Mouse (Mus musculus) CH12.LX (cell line): ENCODE measurements around the gene Ktn1.

Experiments
- CTCF ChIP-seq, 2 experiments: IDR thresholded peaks in 1 of 2; conservative IDR thresholded peaks in 1 of 2; 2 replicates each; pipeline ENCODE4 v1.5.1; 2011 to 2012; ENCODE audit warnings: low read depth in 2 of 2, low read length in 2 of 2, improper control_type of control experiment in 1 of 2, inconsistent platforms in 1 of 2, mild to moderate bottlenecking in 1 of 2, moderate library complexity in 1 of 2
- ELF1 ChIP-seq: IDR thresholded peaks from 2 replicates; pipeline ENCODE4 v1.6.1; 2014; ENCODE audit warnings: low read depth, mild to moderate bottlenecking, inconsistent platforms, low read length, improper control_type of control experiment
- POLR2A ChIP-seq: IDR thresholded peaks from 2 replicates; pipeline ENCODE4 v1.6.1; 2011; ENCODE audit warnings: low read depth, mild to moderate bottlenecking, improper control_type of control experiment, low read length
- ZC3H11A ChIP-seq: IDR thresholded peaks from 2 replicates; pipeline ENCODE4 v1.6.1; 2012; ENCODE audit warnings: low read depth, mild to moderate bottlenecking, inconsistent platforms, low read length, improper control_type of control experiment

- TF ChIP-seq ZC3H11A (no peak), POLR2A (0 out of 2 replicates have a peak, but pooled peaks have one; percentile 15), CTCF (conservative IDR thresholded peaks at IDR 0.05 in 1 of 2, IDR thresholded peaks at IDR 0.05 in 1 of 2; ENCODE audit: low read depth in 2 of 2, low read length in 2 of 2) (no peak), ELF1 (no peak)
These were observed 29.4 kb upstream of the Ktn1 start for GRCm38 (mm10) chr14:47618891-47619290.
